Mouse (Mus musculus) liver, embryonic 16.5 days (tissue): ENCODE results near the gene Zfp69. TPM values are rescaled to one million over a fixed set of nuclear protein-coding genes. Genes with fewer than 3 reads are reported as not detected.

Experiments
- ATAC-seq: fragments of 200-750 bp; cut with Nextera tagmentation; 2 replicates; pipeline ENCODE4 v1.8.0; 2017; ENCODE audit warnings: low read depth, mild to moderate bottlenecking, moderate number of reproducible peaks, moderate library complexity
- H3K27ac ChIP-seq: fragments of 300-500 bp; sonication (generic); 2 replicates; pipeline ENCODE4 v1.5.1; 2014; ENCODE audit warnings: mild to moderate bottlenecking, low read length
- H3K27me3 ChIP-seq: fragments of 300-500 bp; sonication (generic); 2 replicates; pipeline ENCODE4 v1.6.1; 2014; ENCODE audit warnings: low read depth, low read length, mixed read lengths; ENCODE audit not compliant: control insufficient read depth, insufficient read depth
- H3K36me3 ChIP-seq: fragments of 300-500 bp; sonication (generic); 2 replicates; pipeline ENCODE4 v1.6.1; 2014; ENCODE audit warnings: mild to moderate bottlenecking; ENCODE audit not compliant: control insufficient read depth, insufficient read depth
- H3K4me1 ChIP-seq: fragments of 300-500 bp; sonication (generic); 2 replicates; pipeline ENCODE4 v1.6.1; 2014; ENCODE audit warnings: low read depth, low read length, mixed read lengths; ENCODE audit not compliant: control insufficient read depth
- H3K4me2 ChIP-seq: fragments of 300-500 bp; sonication (generic); 2 replicates; pipeline ENCODE4 v1.6.1; 2014; ENCODE audit warnings: low read depth, low read length, mixed read lengths
- H3K4me3 ChIP-seq: fragments of 300-500 bp; sonication (generic); 2 replicates; pipeline ENCODE4 v1.5.1; 2014; ENCODE audit warnings: low read depth, mild to moderate bottlenecking, low read length
- H3K9ac ChIP-seq: fragments of 300-500 bp; sonication (generic); 2 replicates; pipeline ENCODE4 v1.6.1; 2014; ENCODE audit warnings: low read depth, low read length
- H3K9me3 ChIP-seq: fragments of 300-500 bp; sonication (generic); replicated peaks from 2 replicates; pipeline ENCODE4 v1.6.1; 2016; ENCODE audit warnings: low read length; ENCODE audit not compliant: control insufficient read depth
- WGBS: fragments of 180-500 bp; shearing (Covaris S2); extraction: QIAGEN DNeasy Blood & Tissue Kit; methylation state at CpG from one replicate; pipeline ENCODE4 v1.1.7; 2014; ENCODE audit not compliant: insufficient replicate concordance; 5-methylcytosine and 5-hydroxymethylcytosine counted together
- polyA plus RNA-seq: library from polyadenylated mRNA; unstranded; fragments of >200 nt; fragmentation: Nextera tagmentation; extraction: Ambion mirVana; gene quantifications from 2 replicates; pipeline ENCODE4 v1.2.1, GENCODE M21; 2015

Zfp69 gene
- polyA plus RNA-seq, 1 experiment from 2014 or later = 1.6 TPM

- Histone ChIP-seq H3K36me3 (peaks cover 4% of the 10 kb centered on the region), H3K9me3 (no peaks in the 10 kb centered on the region), H3K9ac (no peak overlapping the region), H3K4me2 (no peak overlapping the region), H3K4me3 (no peak overlapping the region), H3K4me1 (peaks cover 21% of the 10 kb centered on the region), H3K27me3 (no peaks in the 10 kb centered on the region), H3K27ac (no peak overlapping the region)
- WGBS = 41% methylated on average over 3 of the region's 3 CpGs
- ATAC-seq = no peak
Observed at GRCm38 (mm10) chr4:120948938-120949337, 2.6 kb downstream of the Zfp69 start.

GRCm38 (mm10) chr4:120935006-120935405 lies 16.5 kb downstream of the Zfp69 start:
- H3K27ac ChIP-seq = no peak overlapping the region
- H3K4me3 ChIP-seq = no peak overlapping the region
- no peak for ATAC-seq
- no peaks in the 10 kb centered on the region for H3K27me3 ChIP-seq
- H3K4me1 ChIP-seq = no peaks in the 10 kb centered on the region
- H3K9me3 ChIP-seq = no peaks in the 10 kb centered on the region
- H3K9ac ChIP-seq = no peak overlapping the region
- no peak overlapping the region for H3K4me2 ChIP-seq
- peaks cover 8% of the 10 kb centered on the region; the same call in 1 of the 2 replicates for H3K36me3 ChIP-seq
- 67% methylated on average over 3 of the region's 3 CpGs for WGBS

GRCm38 (mm10) chr4:120930736-120931135 lies 20.8 kb downstream of the Zfp69 start:
- Histone ChIP-seq H3K4me3 (no peak overlapping the region), H3K36me3 (peaks cover 8% of the 10 kb centered on the region; the same call in 1 of the 2 replicates), H3K4me1 (no peaks in the 10 kb centered on the region), H3K9me3 (peaks cover 3% of the 10 kb centered on the region; the same call in 1 of the 2 replicates), H3K9ac (no peak overlapping the region), H3K27ac (no peak overlapping the region), H3K27me3 (no peaks in the 10 kb centered on the region), H3K4me2 (no peak overlapping the region)
- 91% methylated on average over 18 of the region's 18 CpGs for WGBS
- no peak for ATAC-seq

- Histone ChIP-seq H3K27me3 (no peaks in the 10 kb centered on the region), H3K9ac (no peak overlapping the region), H3K36me3 (peaks cover 8% of the 10 kb centered on the region; the same call in 1 of the 2 replicates), H3K4me1 (peaks cover 6% of the 10 kb centered on the region), H3K4me3 (no peak overlapping the region), H3K4me2 (no peak overlapping the region), H3K27ac (no peak overlapping the region), H3K9me3 (peaks cover 3% of the 10 kb centered on the region; the same call in 1 of the 2 replicates)
- WGBS = 77% methylated on average over 3 of the region's 3 CpGs
- ATAC-seq = no peak
Observed at GRCm38 (mm10) chr4:120928686-120929085, 22.8 kb downstream of the Zfp69 start.

GRCm38 (mm10) chr4:120925386-120925785 lies 26.1 kb downstream of the Zfp69 start:
- Histone ChIP-seq H3K27me3 (no peaks in the 10 kb centered on the region), H3K4me1 (peaks cover 6% of the 10 kb centered on the region), H3K9me3 (peaks cover 3% of the 10 kb centered on the region; the same call in 1 of the 2 replicates), H3K36me3 (peaks cover under 1% of the 10 kb centered on the region; the same call in 1 of the 2 replicates), H3K4me2 (peak overlapping the region; percentile 88), H3K9ac (peak overlapping the region; percentile 77), H3K4me3 (peak overlapping the region; percentile 80), H3K27ac (peak overlapping the region; percentile 83)
- 9% methylated on average over 3 of the region's 3 CpGs for WGBS
- peak; percentile 58 for ATAC-seq

GRCm38 (mm10) chr4:120924554-120925299 lies 26.8 kb downstream of the Zfp69 start, which contains the start of gene Exo5:
Gene Exo5 (minus strand): TSS chr4:120925017.
- H3K4me3 ChIP-seq = peak within 1 kb of the TSS; percentile 80
- under 1% methylated on average over 33 of the region's 33 CpGs for WGBS
- H3K27ac ChIP-seq = peak within 1 kb of the TSS; percentile 83
- peak; percentile 99 for ATAC-seq
- H3K36me3 ChIP-seq = no peaks in the 10 kb centered on the region
- H3K4me2 ChIP-seq = peak within 1 kb of the TSS; percentile 88
- H3K4me1 ChIP-seq = peaks cover 6% of the 10 kb centered on the region
- no peaks in the 10 kb centered on the region for H3K27me3 ChIP-seq
- H3K9me3 ChIP-seq = peaks cover 3% of the 10 kb centered on the region; the same call in 1 of the 2 replicates
- peak within 1 kb of the TSS; percentile 77 for H3K9ac ChIP-seq

GRCm38 (mm10) chr4:120921461-120921860 lies 30.0 kb downstream of the Zfp69 start:
- Histone ChIP-seq H3K9me3 (no peaks in the 10 kb centered on the region), H3K27me3 (no peaks in the 10 kb centered on the region), H3K36me3 (no peaks in the 10 kb centered on the region), H3K4me3 (no peak overlapping the region), H3K4me2 (no peak overlapping the region), H3K9ac (no peak overlapping the region), H3K4me1 (peaks cover 6% of the 10 kb centered on the region), H3K27ac (no peak overlapping the region)
- no peak for ATAC-seq
- WGBS = 79% methylated on average over 8 of the region's 8 CpGs

- Histone ChIP-seq H3K9me3 (no peaks in the 10 kb centered on the region), H3K27me3 (no peaks in the 10 kb centered on the region), H3K4me3 (no peak overlapping the region), H3K9ac (no peak overlapping the region), H3K36me3 (no peaks in the 10 kb centered on the region), H3K27ac (no peak overlapping the region), H3K4me2 (no peak overlapping the region), H3K4me1 (no peaks in the 10 kb centered on the region)
- ATAC-seq = no peak
- 24% methylated on average over 4 of the region's 4 CpGs for WGBS
Observed at GRCm38 (mm10) chr4:120914501-120914900, 37.0 kb downstream of the Zfp69 start.

GRCm38 (mm10) chr4:120913861-120914260 lies 37.6 kb downstream of the Zfp69 start:
- Histone ChIP-seq H3K27ac (no peak overlapping the region), H3K9me3 (no peaks in the 10 kb centered on the region), H3K36me3 (no peaks in the 10 kb centered on the region), H3K4me1 (no peaks in the 10 kb centered on the region), H3K9ac (no peak overlapping the region), H3K27me3 (no peaks in the 10 kb centered on the region), H3K4me2 (no peak overlapping the region), H3K4me3 (no peak overlapping the region)
- ATAC-seq = no peak
- 22% methylated on average over 1 of the region's 1 CpGs for WGBS
